Mouse (Mus musculus) embryonic facial prominence, embryonic 15.5 days (tissue): ENCODE measurements around the gene Tpm1. TPM values are rescaled to one million over a fixed set of nuclear protein-coding genes. Genes with fewer than 3 reads are reported as not detected.

Experiments
- ATAC-seq: fragments of 200-750 bp; cut with Nextera tagmentation; 2 replicates; pipeline ENCODE4 v1.8.0; 2017; ENCODE audit warnings: low read depth, moderate TSS enrichment; ENCODE audit not compliant: insufficient number of reproducible peaks, low FRiP score, low TSS enrichment
- H3K27ac ChIP-seq: fragments of 300-500 bp; sonication (generic); replicated peaks from 2 replicates; pipeline ENCODE4 v1.5.1; 2015; ENCODE audit warnings: mild to moderate bottlenecking, inconsistent platforms
- H3K27me3 ChIP-seq: fragments of 300-500 bp; sonication (generic); 2 replicates; pipeline ENCODE4 v1.6.1; 2015; ENCODE audit warnings: inconsistent platforms
- H3K36me3 ChIP-seq: fragments of 300-500 bp; sonication (generic); 2 replicates; pipeline ENCODE4 v1.6.1; 2015; ENCODE audit warnings: mild to moderate bottlenecking, inconsistent platforms
- H3K4me1 ChIP-seq: fragments of 300-500 bp; sonication (generic); 2 replicates; pipeline ENCODE4 v1.6.1; 2015; ENCODE audit warnings: inconsistent platforms
- H3K4me2 ChIP-seq: fragments of 300-500 bp; sonication (generic); replicated peaks from 2 replicates; pipeline ENCODE4 v1.6.1; 2015; ENCODE audit warnings: mild to moderate bottlenecking, inconsistent platforms
- H3K4me3 ChIP-seq: fragments of 300-500 bp; sonication (generic); replicated peaks from 2 replicates; pipeline ENCODE4 v1.5.1; 2015; ENCODE audit warnings: mild to moderate bottlenecking, inconsistent platforms
- H3K9ac ChIP-seq: fragments of 300-500 bp; sonication (generic); 2 replicates; pipeline ENCODE4 v1.6.1; 2015; ENCODE audit warnings: inconsistent platforms
- H3K9me3 ChIP-seq: fragments of 300-500 bp; sonication (generic); replicated peaks from 2 replicates; pipeline ENCODE4 v1.6.1; 2016; ENCODE audit warnings: inconsistent platforms
- WGBS: fragments of 180-500 bp; shearing (Covaris S2); methylation state at CpG from one replicate; pipeline ENCODE4 v1.1.7; 2015; 5-methylcytosine and 5-hydroxymethylcytosine counted together
- polyA plus RNA-seq: library from polyadenylated mRNA; unstranded; fragments of >200 nt; fragmentation: Nextera tagmentation; extraction: Ambion mirVana; gene quantifications from 2 replicates; pipeline ENCODE4 v1.2.1, GENCODE M21; 2015

Tpm1 gene
- polyA plus RNA-seq, 1 experiment from 2014 or later, result 870 TPM

DNA sequence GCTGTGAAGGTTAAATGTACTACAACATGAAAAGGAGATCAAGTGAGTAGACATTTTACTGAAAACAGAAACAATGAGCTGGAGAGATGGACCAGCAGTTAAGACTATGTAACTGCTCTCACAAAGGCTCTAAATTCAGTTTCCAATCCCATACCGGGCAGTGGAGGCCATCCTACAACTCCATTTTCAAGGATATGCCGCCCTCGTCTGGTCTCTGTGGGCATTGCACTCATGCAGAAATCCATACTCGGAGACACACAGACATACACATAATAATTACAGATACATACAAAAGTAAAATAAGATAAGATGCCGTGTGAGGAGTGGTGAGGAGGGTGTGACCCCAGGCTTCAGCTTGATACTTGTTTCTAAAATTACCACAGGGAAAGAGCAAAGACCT, 68.7 kb downstream of the Tpm1 start:
- Histone ChIP-seq H3K9ac (no peak overlapping the region), H3K9me3 (no peaks in the 10 kb centered on the region), H3K4me2 (no peak overlapping the region), H3K36me3 (no peaks in the 10 kb centered on the region), H3K4me1 (peaks cover 3% of the 10 kb centered on the region; the same call in 1 of the 2 replicates), H3K27ac (no peak overlapping the region), H3K27me3 (no peaks in the 10 kb centered on the region), H3K4me3 (no peak overlapping the region)
- WGBS, result 13% methylated on average over 5 of the region's 5 CpGs
- no peak for ATAC-seq

DNA sequence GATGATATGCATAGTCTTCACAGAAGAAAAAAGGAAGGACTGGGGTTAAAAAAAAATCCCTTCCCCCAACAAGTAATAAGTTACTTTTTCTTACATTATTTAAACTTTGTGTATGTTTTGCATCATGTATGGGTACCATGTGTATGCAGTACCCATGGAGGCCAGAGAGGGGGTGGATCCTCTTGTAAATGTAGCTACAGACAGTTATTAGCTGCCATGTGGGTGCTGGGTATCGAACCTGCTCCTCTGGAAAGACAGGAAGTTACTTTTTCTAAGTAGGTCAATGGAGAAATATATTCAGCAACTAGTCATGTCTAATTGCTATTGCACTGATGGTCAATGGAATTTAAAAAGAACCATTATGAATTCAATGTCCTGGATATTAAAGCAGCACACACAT, 70.7 kb downstream of the Tpm1 start:
- peaks cover 9% of the 10 kb centered on the region for H3K4me1 ChIP-seq
- H3K4me2 ChIP-seq, result no peak overlapping the region
- no peaks in the 10 kb centered on the region for H3K27me3 ChIP-seq
- WGBS, result 64% methylated on average over 1 of the region's 1 CpGs
- ATAC-seq, result no peak
- no peak overlapping the region for H3K9ac ChIP-seq
- H3K27ac ChIP-seq, result no peak overlapping the region
- H3K36me3 ChIP-seq, result no peaks in the 10 kb centered on the region
- H3K4me3 ChIP-seq, result no peak overlapping the region
- H3K9me3 ChIP-seq, result no peaks in the 10 kb centered on the region

DNA sequence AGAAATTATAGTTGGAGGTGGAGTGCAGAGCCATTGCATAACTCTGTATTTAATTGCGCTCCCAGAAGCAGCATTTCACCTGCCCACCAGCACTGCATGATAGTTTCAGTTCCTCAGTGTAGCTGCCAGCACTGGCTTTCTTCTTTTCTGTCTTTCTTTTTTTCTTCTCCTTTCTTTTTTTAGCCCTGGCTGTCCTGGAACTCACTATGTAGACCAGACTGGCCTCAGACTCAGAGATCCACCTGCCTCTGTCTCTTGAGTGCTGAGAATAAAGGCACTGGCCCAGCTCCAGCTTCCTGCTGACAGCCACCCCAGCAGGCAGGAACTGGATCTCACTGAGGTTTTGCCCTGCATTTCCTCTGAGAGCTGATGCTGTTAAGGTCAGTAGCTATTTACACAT, 71.2 kb downstream of the Tpm1 start:
- Histone ChIP-seq H3K9ac (no peak overlapping the region), H3K4me1 (peaks cover 9% of the 10 kb centered on the region), H3K4me3 (no peak overlapping the region), H3K9me3 (no peaks in the 10 kb centered on the region), H3K27me3 (no peaks in the 10 kb centered on the region), H3K4me2 (no peak overlapping the region), H3K27ac (no peak overlapping the region), H3K36me3 (no peaks in the 10 kb centered on the region)
- whole genome bisulfite sequencing, result 71% methylated on average over 1 of the region's 1 CpGs
- ATAC-seq, result no peak

DNA sequence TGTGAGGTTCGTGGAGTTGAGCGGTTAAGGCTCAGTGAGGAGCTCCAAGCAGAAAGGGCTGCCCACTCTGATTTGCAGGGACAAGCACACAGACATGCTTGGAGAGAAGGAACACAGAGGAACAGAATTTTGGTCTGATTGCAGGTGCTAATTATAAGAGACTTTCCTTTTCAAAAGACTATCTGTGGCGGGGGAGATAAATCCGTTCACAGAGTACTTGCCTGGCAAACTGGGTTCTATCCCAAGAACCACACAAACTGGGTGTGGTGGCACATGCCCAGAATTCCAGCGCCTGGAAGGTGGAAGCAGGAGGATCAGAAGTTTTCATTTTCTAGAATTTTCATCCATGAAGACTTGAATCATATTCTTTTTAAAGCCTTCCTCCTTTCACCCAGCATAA, 72.1 kb downstream of the Tpm1 start:
- whole genome bisulfite sequencing, result 74% methylated on average over 5 of the region's 5 CpGs
- H3K4me3 ChIP-seq, result no peak overlapping the region
- ATAC-seq, result no peak
- no peaks in the 10 kb centered on the region for H3K9me3 ChIP-seq
- H3K9ac ChIP-seq, result no peak overlapping the region
- no peaks in the 10 kb centered on the region for H3K36me3 ChIP-seq
- no peak overlapping the region for H3K4me2 ChIP-seq
- H3K4me1 ChIP-seq, result peaks cover 9% of the 10 kb centered on the region
- no peaks in the 10 kb centered on the region for H3K27me3 ChIP-seq
- H3K27ac ChIP-seq, result no peak overlapping the region

DNA sequence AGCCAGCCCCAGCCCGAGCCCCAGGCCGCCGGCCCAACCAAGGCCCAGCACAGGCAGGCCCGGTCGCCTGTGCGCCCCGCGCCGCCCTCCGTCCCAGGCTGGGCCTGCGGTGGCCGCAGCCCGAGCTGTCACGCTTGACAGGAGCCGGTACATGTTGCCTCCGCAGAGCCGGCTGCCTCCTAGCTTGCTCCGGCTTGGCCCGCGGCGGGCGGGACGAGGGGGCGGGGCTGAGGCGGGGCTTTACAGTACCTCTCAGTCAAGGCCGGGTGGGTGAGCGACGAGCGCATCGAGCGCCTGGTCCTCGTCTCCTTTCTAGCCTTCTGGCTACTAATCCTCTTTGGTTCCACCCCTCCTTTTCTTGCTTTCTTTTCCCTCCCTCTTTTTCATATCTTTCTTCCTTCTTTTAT, 74.0 kb downstream of the Tpm1 start, which contains the start of gene Lactb:
Gene Lactb, minus strand, starts transcription at position 246 of the 407 bp plus-strand sequence.
- peak; percentile 94 for ATAC-seq
- Histone ChIP-seq H3K36me3 (peaks cover 5% of the 10 kb centered on the region; the same call in 1 of the 2 replicates), H3K4me3 (peak within 1 kb of the TSS; percentile 77), H3K27me3 (no peaks in the 10 kb centered on the region), H3K9ac (peak within 1 kb of the TSS; percentile 69), H3K4me1 (peaks cover 9% of the 10 kb centered on the region), H3K9me3 (no peaks in the 10 kb centered on the region), H3K27ac (peak within 1 kb of the TSS; percentile 82), H3K4me2 (peak within 1 kb of the TSS; percentile 74)
- WGBS, result under 1% methylated on average over 31 of the region's 32 CpGs

DNA sequence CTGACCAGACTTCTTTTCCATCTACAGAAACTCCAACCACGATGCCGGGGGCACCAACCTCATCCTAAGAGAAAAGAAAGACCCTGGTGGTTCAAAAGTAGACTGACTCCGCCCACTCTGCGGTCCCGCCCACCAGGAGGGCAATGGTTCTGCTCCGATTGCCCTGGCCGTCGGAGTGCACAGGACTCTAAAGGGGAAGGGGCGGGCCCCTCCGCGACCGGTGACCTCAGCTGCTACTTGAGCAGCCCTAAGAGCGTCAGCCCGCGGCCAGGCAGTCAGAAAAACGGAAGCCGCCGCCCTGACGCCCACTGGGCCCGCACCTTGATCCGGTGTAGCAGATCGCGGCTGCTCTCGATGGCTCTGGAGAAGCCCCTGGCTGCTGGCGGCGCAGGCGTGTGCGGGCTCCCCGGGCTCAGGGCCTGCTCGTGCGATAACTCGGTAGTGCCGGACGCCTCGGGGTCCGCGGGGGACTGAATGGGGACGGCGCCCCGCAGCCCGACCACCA, 74.4 kb downstream of the Tpm1 start:
- Histone ChIP-seq H3K9ac (peak overlapping the region; percentile 69), H3K9me3 (no peaks in the 10 kb centered on the region), H3K27ac (peak overlapping the region; percentile 82), H3K4me3 (peak overlapping the region; percentile 77), H3K4me1 (peaks cover 9% of the 10 kb centered on the region), H3K27me3 (no peaks in the 10 kb centered on the region), H3K4me2 (peak overlapping the region; percentile 74), H3K36me3 (peaks cover 10% of the 10 kb centered on the region)
- WGBS, result under 1% methylated on average over 41 of the region's 41 CpGs
- peak; percentile 75 for ATAC-seq

Other genes starting within 250 kb of the Tpm1 start
- gene Aph1c, start 214.7 kb downstream of the Tpm1 start, polyA plus RNA-seq, result 5.2 and 5.3 TPM in 2 replicates
- gene Rab8b, start 129.7 kb downstream of the Tpm1 start, polyA plus RNA-seq, result 23.8 and 24.9 TPM in 2 replicates
- 616 and 650 TPM in 2 replicates for gene Rps27l, start 103.3 kb downstream of the Tpm1 start, polyA plus RNA-seq
- 8.5 and 9.1 TPM in 2 replicates for gene Lactb, start 73.9 kb downstream of the Tpm1 start, polyA plus RNA-seq